Mouse (Mus musculus) heart, embryonic 12.5 days (tissue): ENCODE results near the gene Inca1. TPM values are rescaled to one million over a fixed set of nuclear protein-coding genes. Genes with fewer than 3 reads are reported as not detected.

Experiments used
- ATAC-seq: fragments of 200-750 bp; cut with Nextera tagmentation; 2 replicates; pipeline ENCODE4 v1.8.0; 2017; ENCODE audit warnings: moderate TSS enrichment, moderate library complexity; ENCODE audit not compliant: insufficient number of reproducible peaks, low FRiP score
- H3K27ac ChIP-seq: fragments of 300-500 bp; sonication (generic); 2 replicates; pipeline ENCODE4 v1.5.1; 2016; ENCODE audit warnings: mild to moderate bottlenecking, moderate library complexity; ENCODE audit not compliant: poor library complexity, severe bottlenecking
- H3K27me3 ChIP-seq: fragments of 300-500 bp; sonication (generic); replicated peaks from 2 replicates; pipeline ENCODE4 v1.6.1; 2016; ENCODE audit warnings: mild to moderate bottlenecking, moderate library complexity
- H3K36me3 ChIP-seq: fragments of 300-500 bp; sonication (generic); 2 replicates; pipeline ENCODE4 v1.6.1; 2016; ENCODE audit warnings: mild to moderate bottlenecking, moderate library complexity
- H3K4me1 ChIP-seq: fragments of 300-500 bp; sonication (generic); replicated peaks from 2 replicates; pipeline ENCODE4 v1.6.1; 2016; ENCODE audit warnings: mild to moderate bottlenecking
- H3K4me2 ChIP-seq: fragments of 300-500 bp; sonication (generic); 2 replicates; pipeline ENCODE4 v1.6.1; 2016; ENCODE audit warnings: mild to moderate bottlenecking, moderate library complexity
- H3K4me3 ChIP-seq: fragments of 300-500 bp; sonication (generic); 2 replicates; pipeline ENCODE4 v1.5.1; 2016; ENCODE audit warnings: mild to moderate bottlenecking
- H3K9ac ChIP-seq: fragments of 300-500 bp; sonication (generic); 2 replicates; pipeline ENCODE4 v1.6.1; 2016; ENCODE audit warnings: mild to moderate bottlenecking, moderate library complexity
- H3K9me3 ChIP-seq: fragments of 300-500 bp; sonication (generic); replicated peaks from 2 replicates; pipeline ENCODE4 v1.6.1; 2016; ENCODE audit warnings: mild to moderate bottlenecking, moderate library complexity
- WGBS: fragments of 180-500 bp; shearing (Covaris S2); methylation state at CpG from one replicate; pipeline ENCODE4 v1.1.7; 2016; 5-methylcytosine and 5-hydroxymethylcytosine counted together
- polyA plus RNA-seq: library from polyadenylated mRNA; unstranded; fragments of >200 nt; fragmentation: Nextera tagmentation; extraction: Ambion mirVana; gene quantifications from 2 replicates; pipeline ENCODE4 v1.2.1, GENCODE M21; 2016

Gene Inca1
- polyA plus RNA-seq = 1.7 and 1.8 TPM in 2 replicates

DNA sequence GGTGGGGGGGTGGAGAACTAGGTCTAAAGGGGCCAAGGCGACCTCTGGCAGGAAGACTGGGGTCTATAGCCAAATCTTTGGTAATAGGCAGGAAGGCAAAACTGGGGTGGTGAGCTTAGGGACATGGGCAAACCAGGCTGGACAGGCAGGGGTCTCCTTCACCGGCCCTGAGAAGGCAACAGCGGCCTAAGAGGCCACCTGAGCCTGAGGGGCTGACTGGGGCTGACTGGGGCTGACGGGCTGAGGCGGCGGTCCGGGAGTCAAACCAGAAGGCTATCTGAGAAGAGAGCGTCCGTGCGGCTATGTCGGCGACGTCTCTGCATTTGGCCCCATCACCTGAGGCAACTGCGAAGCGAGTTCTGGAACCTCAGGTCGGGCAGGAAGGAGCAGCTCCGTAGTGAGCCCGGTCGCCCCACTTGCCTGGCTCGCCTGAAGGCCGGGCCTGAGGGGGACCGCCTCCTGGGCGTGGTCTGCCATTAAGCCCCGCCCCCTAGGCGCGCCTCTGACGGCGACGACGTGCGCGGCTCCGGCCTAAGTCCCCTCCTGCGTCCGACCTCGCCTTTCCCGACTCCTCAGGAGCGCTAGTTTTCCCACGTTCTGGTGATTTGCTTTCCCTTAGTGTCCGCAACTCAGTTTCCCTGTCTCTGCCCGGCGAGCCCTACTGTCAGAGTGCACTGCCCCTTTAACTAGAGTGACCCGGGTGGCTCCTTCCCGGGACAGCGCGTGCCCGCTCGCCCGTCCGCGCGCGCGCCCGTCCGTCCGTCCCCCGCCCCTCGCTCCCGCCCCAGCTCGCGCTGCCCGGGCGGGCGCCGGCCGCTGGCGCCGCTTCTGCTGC lies at the start of gene Inca1, which contains the start of gene Kif1c:
Gene Inca1, minus strand, starts transcription at position 434 of the 835 bp plus-strand sequence.
Gene Kif1c, plus strand, starts transcription at position 827 of the 835 bp plus-strand sequence.
- 2% methylated on average over 64 of the region's 69 CpGs for WGBS
- peak within 1 kb of the TSS; percentile 95 for H3K27ac ChIP-seq

DNA sequence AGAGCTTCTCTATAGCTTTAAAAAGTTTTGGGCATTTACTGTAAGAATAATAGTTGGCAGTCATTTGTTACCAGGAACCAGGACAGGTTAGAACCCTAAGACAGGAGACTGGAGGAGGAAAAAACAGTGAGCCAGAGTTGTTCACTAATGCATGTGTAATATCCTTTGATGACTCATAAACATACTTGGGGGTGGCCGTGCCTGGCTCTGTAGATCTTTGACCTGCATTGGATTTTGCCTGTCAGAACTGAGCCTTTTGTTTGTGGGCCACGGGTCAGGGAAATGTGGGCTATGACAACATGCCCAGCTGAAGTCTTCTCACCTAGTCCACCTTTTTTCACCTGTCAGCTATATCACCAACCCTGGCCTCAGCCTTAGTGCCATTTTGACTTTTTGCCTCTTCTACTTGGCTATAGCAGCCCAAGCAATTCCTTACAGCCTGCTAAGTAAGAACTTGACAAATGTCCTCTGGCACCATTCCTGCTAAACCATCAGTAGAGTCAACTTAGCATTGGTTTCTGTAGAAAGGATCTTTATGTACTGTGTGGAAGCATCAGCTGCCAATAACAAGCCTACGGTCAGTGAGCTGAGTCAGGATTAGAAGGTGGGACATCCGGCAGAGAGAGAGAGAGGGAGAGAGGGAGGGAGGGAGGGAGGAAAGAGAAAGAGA lies 48.1 kb upstream of the Inca1 start:
- H3K9me3 ChIP-seq = no peaks in the 10 kb centered on the region
- no peak overlapping the region for H3K4me3 ChIP-seq
- H3K4me2 ChIP-seq = no peak overlapping the region
- no peak overlapping the region for H3K27ac ChIP-seq
- H3K27me3 ChIP-seq = no peaks in the 10 kb centered on the region
- H3K9ac ChIP-seq = no peak overlapping the region
- H3K36me3 ChIP-seq = no peaks in the 10 kb centered on the region
- WGBS = 77% methylated on average over 4 of the region's 4 CpGs
- no peaks in the 10 kb centered on the region for H3K4me1 ChIP-seq
- no peak for ATAC-seq

More for the DNA sequence above, at the start of gene Inca1, which contains the start of gene Kif1c:
- Histone ChIP-seq H3K9ac (peak within 1 kb of the TSS; percentile 95), H3K4me2 (peak within 1 kb of the TSS; percentile 89), H3K4me3 (peak within 1 kb of the TSS; percentile 84), H3K4me1 (peaks cover 29% of the 10 kb centered on the region), H3K9me3 (no peaks in the 10 kb centered on the region), H3K27me3 (no peaks in the 10 kb centered on the region), H3K36me3 (peaks cover 19% of the 10 kb centered on the region)
- ATAC-seq = peak; percentile 94

DNA sequence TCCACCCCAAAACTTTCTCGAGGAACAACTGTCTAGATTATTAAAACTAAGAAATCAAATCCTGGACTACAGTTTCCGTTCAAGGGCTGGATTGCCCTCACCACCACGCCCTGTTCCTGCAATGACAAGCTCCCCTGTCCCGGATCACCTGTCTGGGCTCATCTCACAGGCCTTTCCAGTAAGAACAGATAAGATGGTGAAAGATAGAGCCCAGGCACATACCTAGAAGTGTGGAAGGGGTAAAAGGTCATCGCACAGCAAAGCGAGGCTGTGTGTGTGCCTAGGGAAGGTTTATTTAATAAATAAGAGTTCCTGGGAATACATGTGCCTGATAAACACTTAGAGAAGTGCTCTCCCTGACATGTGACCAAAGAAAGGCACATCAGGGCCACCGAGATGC lies 45.7 kb upstream of the Inca1 start:
- Histone ChIP-seq H3K36me3 (no peaks in the 10 kb centered on the region), H3K9me3 (no peaks in the 10 kb centered on the region), H3K27ac (no peak overlapping the region), H3K27me3 (no peaks in the 10 kb centered on the region), H3K4me2 (no peak overlapping the region), H3K9ac (no peak overlapping the region), H3K4me1 (no peaks in the 10 kb centered on the region), H3K4me3 (no peak overlapping the region)
- no peak for ATAC-seq
- 62% methylated on average over 7 of the region's 7 CpGs for WGBS

DNA sequence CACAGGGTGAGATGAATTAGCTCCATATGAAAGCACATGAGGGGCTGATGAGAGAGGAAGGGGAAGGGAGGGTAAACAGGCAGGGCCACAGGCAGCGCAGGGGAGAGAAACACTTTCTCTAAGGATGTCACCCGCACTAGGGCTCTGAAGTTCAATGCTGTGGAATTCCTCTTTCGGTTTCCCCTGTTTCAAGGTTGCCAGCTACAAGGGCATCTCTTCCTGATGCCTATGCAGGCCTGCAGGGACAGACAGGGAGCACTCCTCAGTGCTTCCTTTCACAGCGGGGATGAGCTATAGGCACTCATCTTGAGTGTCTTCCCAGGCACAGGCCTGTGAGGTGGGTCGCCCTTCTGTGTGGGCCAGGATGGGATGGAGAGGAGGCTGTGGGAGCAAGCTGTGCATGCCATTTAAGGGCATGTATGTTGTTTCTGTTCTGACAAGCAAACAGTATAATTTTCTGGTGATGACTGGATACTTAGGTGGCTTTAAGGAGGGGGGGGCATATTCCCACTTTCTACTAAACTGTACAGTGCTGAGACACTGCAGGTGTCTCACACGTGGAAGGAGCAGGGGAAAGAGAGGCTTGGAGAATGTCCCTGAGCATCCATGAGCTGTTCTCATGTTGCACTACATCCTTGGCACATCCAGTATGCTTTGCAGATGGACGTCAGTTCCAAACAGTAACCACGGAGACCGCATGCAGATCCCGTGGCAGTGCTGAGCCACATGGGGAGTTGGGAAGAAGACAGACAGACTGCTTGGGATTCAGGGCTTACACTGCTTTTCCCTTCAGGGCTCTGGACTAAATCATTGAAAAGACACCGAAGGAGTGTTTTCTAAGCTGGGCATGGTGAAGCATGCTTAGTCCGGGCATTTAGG lies 42.9 kb upstream of the Inca1 start:
- H3K27ac ChIP-seq = no peak overlapping the region
- H3K4me2 ChIP-seq = no peak overlapping the region
- H3K27me3 ChIP-seq = no peaks in the 10 kb centered on the region
- H3K4me1 ChIP-seq = no peaks in the 10 kb centered on the region
- no peak overlapping the region for H3K9ac ChIP-seq
- ATAC-seq = no peak
- no peaks in the 10 kb centered on the region for H3K9me3 ChIP-seq
- 80% methylated on average over 12 of the region's 12 CpGs for WGBS
- no peaks in the 10 kb centered on the region for H3K36me3 ChIP-seq
- H3K4me3 ChIP-seq = no peak overlapping the region

DNA sequence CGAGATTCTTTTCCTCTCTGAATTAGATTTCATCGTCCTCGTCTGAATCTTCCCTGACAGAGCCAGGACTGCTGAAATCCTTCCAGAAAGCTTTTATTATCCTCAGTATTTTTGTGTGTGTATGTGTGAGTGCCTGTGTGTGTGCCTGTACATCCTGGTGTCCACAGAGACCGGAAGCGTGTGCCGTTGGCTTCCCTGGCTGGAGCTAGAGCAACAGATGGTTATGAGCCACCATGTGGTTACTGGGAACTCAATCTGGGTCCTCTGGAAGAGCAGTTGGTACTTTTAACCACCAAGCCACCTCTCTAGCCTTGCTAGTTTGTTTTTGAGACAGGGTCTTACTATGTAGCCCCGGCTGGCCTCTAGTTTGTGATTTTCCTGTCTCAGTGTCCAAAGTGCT lies 42.2 kb upstream of the Inca1 start:
- no peak for ATAC-seq
- Histone ChIP-seq H3K4me3 (no peak overlapping the region), H3K27me3 (no peaks in the 10 kb centered on the region), H3K4me2 (no peak overlapping the region), H3K9me3 (no peaks in the 10 kb centered on the region), H3K4me1 (no peaks in the 10 kb centered on the region), H3K36me3 (no peaks in the 10 kb centered on the region), H3K9ac (no peak overlapping the region), H3K27ac (no peak overlapping the region)
- WGBS = 83% methylated on average over 7 of the region's 7 CpGs

DNA sequence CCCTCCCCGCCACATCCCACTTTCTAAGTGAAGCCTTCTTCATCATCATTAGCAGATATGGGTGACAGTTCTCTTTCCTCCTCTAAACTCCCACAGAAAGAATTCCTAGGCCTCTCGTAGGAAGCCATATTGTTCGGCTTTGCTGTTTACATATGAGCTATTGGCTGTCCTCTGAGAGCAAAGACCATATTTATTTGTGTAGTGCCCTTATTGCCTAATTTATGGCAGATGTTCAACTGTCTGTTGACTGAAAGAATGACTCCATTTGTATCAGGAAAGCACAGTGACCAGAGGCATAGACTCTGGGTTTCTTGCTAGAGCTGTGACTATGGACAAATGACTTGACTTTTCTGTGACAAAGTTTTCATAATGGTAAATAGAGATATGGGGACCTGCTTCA lies 41.6 kb upstream of the Inca1 start:
- Histone ChIP-seq H3K27me3 (no peaks in the 10 kb centered on the region), H3K4me3 (no peak overlapping the region), H3K27ac (no peak overlapping the region), H3K4me2 (no peak overlapping the region), H3K4me1 (no peaks in the 10 kb centered on the region; the same call in 1 of the 2 replicates), H3K9me3 (no peaks in the 10 kb centered on the region), H3K36me3 (no peaks in the 10 kb centered on the region), H3K9ac (no peak overlapping the region)
- ATAC-seq = no peak
- 84% methylated on average over 3 of the region's 3 CpGs for WGBS

DNA sequence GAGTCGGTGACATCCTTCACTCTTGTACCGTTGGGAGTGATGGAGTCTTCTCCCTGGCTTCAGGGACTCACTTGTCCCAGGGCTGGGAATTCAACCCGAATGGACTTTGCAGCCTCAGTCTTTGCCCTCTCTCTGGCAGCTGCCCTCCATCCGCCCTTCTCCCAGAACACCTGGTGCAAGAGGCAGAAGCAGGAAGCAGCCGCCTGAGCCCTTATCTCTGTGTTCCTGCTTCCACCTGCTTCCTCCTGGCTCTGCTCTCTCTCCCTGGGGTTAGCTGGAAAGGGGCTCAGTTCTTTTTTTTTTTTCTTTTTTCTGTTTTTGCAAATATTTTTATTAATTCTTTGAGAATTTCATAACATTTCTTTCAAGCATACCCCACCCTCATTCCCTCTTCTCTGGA lies 37.8 kb upstream of the Inca1 start:
- no peak overlapping the region for H3K9ac ChIP-seq
- H3K27ac ChIP-seq = no peak overlapping the region
- H3K27me3 ChIP-seq = no peaks in the 10 kb centered on the region
- WGBS = 51% methylated on average over 5 of the region's 5 CpGs
- no peaks in the 10 kb centered on the region for H3K36me3 ChIP-seq
- no peak overlapping the region for H3K4me2 ChIP-seq
- no peak overlapping the region for H3K4me3 ChIP-seq
- ATAC-seq = no peak
- peaks cover 3% of the 10 kb centered on the region; the same call in 1 of the 2 replicates for H3K4me1 ChIP-seq
- H3K9me3 ChIP-seq = no peaks in the 10 kb centered on the region

DNA sequence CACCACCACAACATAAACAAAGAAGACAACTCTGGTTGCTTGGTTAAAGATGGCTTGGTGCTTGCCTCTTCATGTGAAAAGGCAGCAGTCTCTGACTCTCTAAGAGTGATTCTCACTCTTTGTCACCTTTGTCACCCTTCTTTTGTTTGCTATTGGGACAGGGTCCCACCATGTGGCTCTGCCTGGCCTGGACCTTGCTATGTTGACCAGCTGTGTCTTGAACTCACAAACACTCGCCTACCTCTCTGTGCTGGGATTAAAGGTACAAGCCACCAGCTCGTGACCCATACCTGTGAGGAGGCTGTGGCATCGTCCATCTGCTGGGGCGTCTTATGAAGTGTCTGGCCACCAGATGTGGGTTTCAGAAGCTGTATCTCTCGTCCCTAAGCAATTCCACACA lies 33.3 kb upstream of the Inca1 start:
- H3K27ac ChIP-seq = no peak overlapping the region
- 57% methylated on average over 5 of the region's 5 CpGs for WGBS

DNA sequence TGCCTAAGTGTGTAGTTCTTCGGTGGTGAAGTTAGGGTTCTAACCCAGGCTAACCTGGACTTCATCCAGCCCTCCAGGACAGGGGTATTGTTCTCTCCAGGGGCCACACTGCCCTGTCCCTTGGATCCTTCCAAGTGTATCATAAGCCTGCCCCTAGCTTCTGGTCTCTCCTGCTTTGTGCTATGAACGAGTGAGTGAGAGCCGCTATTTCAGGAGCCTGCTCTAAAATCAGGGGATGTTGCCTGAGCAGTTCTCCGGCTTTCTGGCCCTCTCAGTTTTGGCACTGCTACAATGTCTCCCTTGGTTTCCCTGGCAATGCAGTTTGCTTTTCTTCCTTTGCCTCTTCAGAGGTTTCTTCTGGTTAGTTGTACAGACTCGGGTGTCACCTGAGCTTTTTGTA lies 31.2 kb upstream of the Inca1 start:
- ATAC-seq = no peak
- WGBS = 66% methylated on average over 5 of the region's 5 CpGs
- no peaks in the 10 kb centered on the region for H3K27me3 ChIP-seq

More for the DNA sequence above, 33.3 kb upstream of the Inca1 start:
- Histone ChIP-seq H3K9me3 (no peaks in the 10 kb centered on the region), H3K4me1 (peaks cover 3% of the 10 kb centered on the region; the same call in 1 of the 2 replicates), H3K4me3 (no peak overlapping the region), H3K4me2 (no peak overlapping the region), H3K36me3 (peaks cover 14% of the 10 kb centered on the region), H3K27me3 (no peaks in the 10 kb centered on the region), H3K9ac (no peak overlapping the region)
- ATAC-seq = no peak

DNA sequence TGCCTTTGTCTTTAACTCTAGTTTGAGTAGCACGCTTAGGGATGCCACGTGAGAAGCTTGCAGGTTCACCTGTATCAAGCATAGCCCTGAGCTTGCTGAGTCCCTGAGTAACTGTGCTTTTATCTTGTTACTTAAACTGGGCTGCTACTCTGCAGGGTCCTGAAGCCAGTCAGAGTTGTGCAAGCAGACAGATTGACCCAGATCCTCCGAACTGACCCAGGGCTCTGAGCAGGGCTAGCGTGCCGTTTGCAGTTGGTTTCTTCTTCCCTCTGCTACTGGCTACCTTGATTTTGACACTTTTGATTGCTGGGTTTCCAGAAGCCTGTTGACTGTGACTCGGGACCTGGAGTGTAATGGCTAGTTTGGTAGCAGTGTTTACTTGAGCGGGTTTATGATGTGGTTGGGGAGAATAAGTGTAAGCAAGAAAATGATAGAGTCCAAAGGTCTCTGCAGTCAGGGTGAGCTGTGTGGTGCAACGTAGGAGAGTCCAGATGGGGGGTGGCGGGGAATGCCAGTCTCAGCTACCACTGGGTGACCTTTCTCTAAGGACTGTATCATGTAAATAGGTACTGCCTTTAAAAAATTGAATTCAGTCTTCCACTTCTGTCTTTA lies 30.6 kb upstream of the Inca1 start:
- no peak overlapping the region for H3K9ac ChIP-seq
- no peak for ATAC-seq
- no peak overlapping the region for H3K4me3 ChIP-seq
- no peaks in the 10 kb centered on the region for H3K9me3 ChIP-seq
- WGBS = 80% methylated on average over 9 of the region's 9 CpGs
- H3K27me3 ChIP-seq = no peaks in the 10 kb centered on the region
- peaks cover 3% of the 10 kb centered on the region; the same call in 1 of the 2 replicates for H3K4me1 ChIP-seq
- no peak overlapping the region for H3K4me2 ChIP-seq
- H3K36me3 ChIP-seq = peaks cover 41% of the 10 kb centered on the region
- H3K27ac ChIP-seq = no peak overlapping the region

More for the DNA sequence above, 31.2 kb upstream of the Inca1 start:
- Histone ChIP-seq H3K4me2 (no peak overlapping the region), H3K4me3 (no peak overlapping the region), H3K9me3 (no peaks in the 10 kb centered on the region), H3K9ac (no peak overlapping the region), H3K27ac (no peak overlapping the region), H3K36me3 (peaks cover 35% of the 10 kb centered on the region), H3K4me1 (peaks cover 3% of the 10 kb centered on the region; the same call in 1 of the 2 replicates)
